Mouse (Mus musculus): Measurements from ENCODE around the gene Nlk. TPM values are rescaled to one million over a fixed set of nuclear protein-coding genes. Genes with fewer than 3 reads are reported as not detected.

The Nlk gene
- polyA plus RNA-seq, 1 experiment from 2014 or later: 30.0 TPM

DNA sequence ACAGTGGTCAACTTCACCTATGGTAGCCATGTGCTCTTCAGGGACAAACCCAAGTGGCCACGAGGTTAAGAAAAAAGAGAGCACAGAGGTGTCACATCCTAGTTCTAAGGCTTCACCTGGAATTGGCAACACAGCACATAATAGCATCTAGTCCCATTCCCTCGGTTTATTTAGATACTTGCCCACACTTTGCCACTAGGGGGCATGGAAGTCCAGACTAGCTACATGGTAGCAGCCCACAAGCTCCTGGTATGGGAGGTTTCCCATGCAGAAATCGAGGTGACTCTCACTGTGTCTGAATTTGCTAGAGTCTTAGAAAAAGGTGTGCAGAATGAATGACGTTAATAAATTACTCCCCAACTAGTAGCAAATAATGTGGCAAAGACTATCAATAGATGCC, 136.7 kb downstream of the Nlk start:
- 23% methylated on average over 4 of the region's 4 CpGs for WGBS

DNA sequence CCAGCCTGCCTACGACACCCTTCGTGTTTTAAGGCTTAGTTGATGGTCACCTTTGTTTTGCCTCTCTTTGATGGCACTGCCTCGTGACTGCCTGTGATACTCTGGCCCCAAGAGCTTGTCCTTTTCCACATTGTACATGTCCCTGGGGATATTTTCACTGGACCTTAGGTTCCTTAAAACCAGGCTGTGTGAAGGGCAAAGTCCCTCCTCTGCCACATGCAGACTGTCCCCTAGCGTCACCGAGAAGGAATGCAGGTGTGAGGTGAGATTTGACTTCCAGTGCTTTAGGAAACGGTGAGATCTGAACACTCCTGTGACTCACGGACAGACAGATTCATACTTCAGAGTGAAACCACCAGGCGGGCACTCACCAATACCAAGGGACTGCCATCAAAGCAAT, 139.9 kb downstream of the Nlk start:
- DNase-seq: no peak
- ATAC-seq (ENCODE audit: low FRiP score, low TSS enrichment): no peak
- no peak overlapping the region for H3K9ac ChIP-seq (replicated peaks; ENCODE audit: low read length)
- 65% methylated on average over 8 of the region's 8 CpGs for WGBS
- no peaks in the 10 kb centered on the region for H3K9me3 ChIP-seq (ENCODE audit: control insufficient read depth, low read length)
- no peak overlapping the region for H3K4me2 ChIP-seq (ENCODE audit: low read length)
- H3K27me3 ChIP-seq (ENCODE audit: control insufficient read depth, insufficient read depth, low read length): no peaks in the 10 kb centered on the region
- no peaks in the 10 kb centered on the region for H3K4me1 ChIP-seq (ENCODE audit: control insufficient read depth, insufficient read depth, low read length)
- H3K27ac ChIP-seq (replicated peaks; ENCODE audit: low read depth, low read length): no peak overlapping the region
- H3K4me3 ChIP-seq (replicated peaks; ENCODE audit: low read depth, low read length): no peak overlapping the region
- no peaks in the 10 kb centered on the region for H3K36me3 ChIP-seq (ENCODE audit: control insufficient read depth, insufficient read depth, low read length)

More for the DNA sequence above, 136.7 kb downstream of the Nlk start:
- H3K36me3 ChIP-seq (ENCODE audit: control insufficient read depth, insufficient read depth, low read length): peaks cover 1% of the 10 kb centered on the region; the same call in 1 of the 2 replicates
- H3K27me3 ChIP-seq (ENCODE audit: control insufficient read depth, insufficient read depth, low read length): no peaks in the 10 kb centered on the region
- DNase-seq (peak; percentile 94), ATAC-seq (ENCODE audit: low FRiP score, low TSS enrichment) (no peak)
- H3K27ac ChIP-seq (replicated peaks; ENCODE audit: low read depth, low read length): no peak overlapping the region
- no peaks in the 10 kb centered on the region for H3K9me3 ChIP-seq (ENCODE audit: control insufficient read depth, low read length)
- H3K4me1 ChIP-seq (ENCODE audit: control insufficient read depth, insufficient read depth, low read length): no peaks in the 10 kb centered on the region
- no peak overlapping the region for H3K4me2 ChIP-seq (ENCODE audit: low read length)
- H3K4me3 ChIP-seq (replicated peaks; ENCODE audit: low read depth, low read length): no peak overlapping the region
- no peak overlapping the region for H3K9ac ChIP-seq (replicated peaks; ENCODE audit: low read length)

DNA sequence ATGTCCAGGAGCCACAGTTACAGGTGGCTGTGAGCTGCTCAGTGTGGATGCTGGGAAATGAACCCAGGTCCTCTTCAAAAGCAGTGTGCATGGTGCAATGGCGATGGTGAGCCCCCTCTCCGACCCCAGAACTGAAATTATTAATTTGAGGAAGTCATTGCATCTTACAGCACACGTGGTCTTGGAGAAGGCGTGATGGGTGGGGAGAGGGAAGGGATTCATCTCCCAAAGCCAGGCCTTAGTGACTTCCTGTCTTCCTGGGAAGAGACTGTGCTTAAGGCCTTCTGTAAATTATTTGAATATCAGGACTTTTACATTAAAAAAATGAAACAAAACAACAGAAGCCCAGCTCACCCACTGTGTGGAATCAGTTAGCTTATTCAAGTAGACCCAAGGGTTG, 141.1 kb downstream of the Nlk start:
- ATAC-seq (ENCODE audit: low FRiP score, low TSS enrichment) (no peak), DNase-seq (no peak)
- no peak overlapping the region for H3K9ac ChIP-seq (replicated peaks; ENCODE audit: low read length)
- H3K4me2 ChIP-seq (ENCODE audit: low read length): no peak overlapping the region
- H3K27me3 ChIP-seq (ENCODE audit: control insufficient read depth, insufficient read depth, low read length): no peaks in the 10 kb centered on the region
- 85% methylated on average over 4 of the region's 4 CpGs for WGBS
- no peaks in the 10 kb centered on the region for H3K36me3 ChIP-seq (ENCODE audit: control insufficient read depth, insufficient read depth, low read length)
- no peaks in the 10 kb centered on the region for H3K9me3 ChIP-seq (ENCODE audit: control insufficient read depth, low read length)
- no peaks in the 10 kb centered on the region for H3K4me1 ChIP-seq (ENCODE audit: control insufficient read depth, insufficient read depth, low read length)
- H3K27ac ChIP-seq (replicated peaks; ENCODE audit: low read depth, low read length): no peak overlapping the region
- H3K4me3 ChIP-seq (replicated peaks; ENCODE audit: low read depth, low read length): no peak overlapping the region

DNA sequence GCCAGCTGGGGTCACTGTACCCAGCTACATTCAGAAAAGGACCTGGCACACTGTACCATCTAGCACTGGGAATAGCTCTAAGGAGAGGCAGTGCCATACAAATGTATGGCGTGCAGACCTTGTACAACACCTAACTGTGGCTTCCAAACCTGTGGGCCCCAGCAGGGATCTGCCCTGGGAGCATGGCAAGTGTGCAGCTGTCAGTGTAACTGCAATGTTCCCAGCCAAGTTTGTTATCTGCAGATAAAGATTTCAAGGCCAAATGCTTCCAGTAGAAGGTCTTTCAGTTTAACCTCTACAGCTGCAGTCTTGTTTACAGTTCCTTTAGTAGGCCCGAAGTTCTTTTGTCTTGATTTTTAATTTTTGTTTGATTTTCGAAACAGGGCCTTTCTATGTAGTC, 141.6 kb downstream of the Nlk start:
- no peaks in the 10 kb centered on the region for H3K36me3 ChIP-seq (ENCODE audit: control insufficient read depth, insufficient read depth, low read length)
- no peak overlapping the region for H3K4me2 ChIP-seq (ENCODE audit: low read length)
- no peak for DNase-seq
- no peak overlapping the region for H3K27ac ChIP-seq (replicated peaks; ENCODE audit: low read depth, low read length)
- H3K4me3 ChIP-seq (replicated peaks; ENCODE audit: low read depth, low read length): no peak overlapping the region
- ATAC-seq (ENCODE audit: low FRiP score, low TSS enrichment): no peak
- no peaks in the 10 kb centered on the region for H3K9me3 ChIP-seq (ENCODE audit: control insufficient read depth, low read length)
- no peaks in the 10 kb centered on the region for H3K4me1 ChIP-seq (ENCODE audit: control insufficient read depth, insufficient read depth, low read length)
- no peaks in the 10 kb centered on the region for H3K27me3 ChIP-seq (ENCODE audit: control insufficient read depth, insufficient read depth, low read length)
- H3K9ac ChIP-seq (replicated peaks; ENCODE audit: low read length): no peak overlapping the region
- WGBS: 80% methylated on average over 3 of the region's 3 CpGs

DNA sequence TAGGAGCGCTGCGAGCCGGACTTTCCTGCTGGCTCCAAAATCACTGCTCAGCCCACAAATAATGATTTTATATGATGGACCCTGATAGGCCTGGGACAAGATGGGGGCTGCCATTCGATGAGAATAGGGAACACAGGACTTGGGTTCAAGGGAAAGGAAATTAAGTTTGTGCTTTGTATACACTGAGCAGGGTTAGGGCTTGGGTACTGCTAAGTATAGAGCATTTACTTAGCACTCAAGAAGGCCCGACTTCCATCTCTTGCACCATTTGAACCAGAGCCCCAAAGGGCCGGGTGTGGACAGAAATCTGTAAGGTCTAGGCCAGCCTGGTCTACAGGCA, 146.1 kb downstream of the Nlk start:
- Histone ChIP-seq H3K4me2 (ENCODE audit: low read length) (peak overlapping the region; percentile 80), H3K9me3 (ENCODE audit: control insufficient read depth, low read length) (no peaks in the 10 kb centered on the region), H3K27ac (replicated peaks; ENCODE audit: low read depth, low read length) (peak overlapping the region; percentile 83), H3K27me3 (ENCODE audit: control insufficient read depth, insufficient read depth, low read length) (no peaks in the 10 kb centered on the region), H3K4me1 (ENCODE audit: control insufficient read depth, insufficient read depth, low read length) (peaks cover 11% of the 10 kb centered on the region), H3K4me3 (replicated peaks; ENCODE audit: low read depth, low read length) (peak overlapping the region; percentile 60), H3K9ac (replicated peaks; ENCODE audit: low read length) (peak overlapping the region; percentile 52), H3K36me3 (ENCODE audit: control insufficient read depth, insufficient read depth, low read length) (no peaks in the 10 kb centered on the region)
- ATAC-seq (ENCODE audit: low FRiP score, low TSS enrichment) (peak; percentile 43), DNase-seq (no peak)
- 34% methylated on average over 6 of the region's 6 CpGs for WGBS

DNA sequence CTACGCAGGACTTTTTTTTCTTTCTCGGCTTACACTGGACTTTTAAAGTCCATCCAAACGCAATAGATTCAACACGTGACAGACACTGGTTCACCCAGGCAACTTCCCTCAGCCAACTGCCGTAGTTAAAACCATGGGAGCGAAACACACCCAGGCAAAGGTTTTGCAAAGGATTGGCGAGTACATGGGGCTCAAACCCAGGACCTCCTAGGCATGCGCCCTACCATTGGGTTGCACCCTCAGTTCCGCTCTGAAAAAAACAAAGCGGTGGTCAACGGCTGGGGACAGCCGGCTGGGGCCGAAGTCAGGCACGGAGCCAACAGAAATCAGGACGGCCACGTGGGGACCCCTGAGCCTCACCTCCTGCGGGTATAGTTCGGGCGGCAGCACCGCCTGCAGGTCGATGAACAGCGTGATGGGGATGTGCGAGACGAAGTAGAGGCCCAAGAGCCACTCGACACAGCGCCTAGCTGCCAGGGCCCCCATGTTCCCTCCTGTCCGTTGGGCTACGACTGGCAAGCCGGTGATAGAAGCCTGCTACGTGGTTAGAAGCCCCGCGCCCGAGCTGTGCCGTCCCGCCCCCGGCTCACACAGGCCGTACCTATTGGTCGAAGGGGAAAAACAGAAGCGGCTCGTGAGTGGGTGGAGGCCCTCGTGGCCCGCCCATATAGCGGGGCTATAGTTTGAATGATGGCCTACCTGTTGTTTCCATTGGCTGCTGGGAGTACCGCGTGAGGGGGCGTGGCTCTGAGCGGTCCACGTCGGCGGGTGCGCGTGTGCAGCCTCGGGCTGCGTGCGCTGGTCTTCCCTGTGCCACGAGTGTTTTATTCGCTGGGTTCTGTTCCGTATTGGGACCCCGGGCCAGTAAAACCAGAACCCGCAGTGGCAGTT, 146.8 kb downstream of the Nlk start, which contains the start of gene Tmem97:
TSS of gene Tmem97 (minus strand) at position 610 of the 891 bp plus-strand sequence.
- Histone ChIP-seq H3K9ac (replicated peaks; ENCODE audit: low read length) (peak within 1 kb of the TSS; percentile 60), H3K4me2 (ENCODE audit: low read length) (peak within 1 kb of the TSS; percentile 80), H3K36me3 (ENCODE audit: control insufficient read depth, insufficient read depth, low read length) (peaks cover 3% of the 10 kb centered on the region), H3K27ac (replicated peaks; ENCODE audit: low read depth, low read length) (peak within 1 kb of the TSS; percentile 83), H3K9me3 (ENCODE audit: control insufficient read depth, low read length) (no peaks in the 10 kb centered on the region), H3K4me1 (ENCODE audit: control insufficient read depth, insufficient read depth, low read length) (peaks cover 11% of the 10 kb centered on the region), H3K27me3 (ENCODE audit: control insufficient read depth, insufficient read depth, low read length) (no peaks in the 10 kb centered on the region), H3K4me3 (replicated peaks; ENCODE audit: low read depth, low read length) (peak within 1 kb of the TSS; percentile 60)
- DNase-seq: peak; percentile 97
- peak; percentile 100 for ATAC-seq (ENCODE audit: low FRiP score, low TSS enrichment)
- WGBS: under 1% methylated on average over 60 of the region's 60 CpGs

DNA sequence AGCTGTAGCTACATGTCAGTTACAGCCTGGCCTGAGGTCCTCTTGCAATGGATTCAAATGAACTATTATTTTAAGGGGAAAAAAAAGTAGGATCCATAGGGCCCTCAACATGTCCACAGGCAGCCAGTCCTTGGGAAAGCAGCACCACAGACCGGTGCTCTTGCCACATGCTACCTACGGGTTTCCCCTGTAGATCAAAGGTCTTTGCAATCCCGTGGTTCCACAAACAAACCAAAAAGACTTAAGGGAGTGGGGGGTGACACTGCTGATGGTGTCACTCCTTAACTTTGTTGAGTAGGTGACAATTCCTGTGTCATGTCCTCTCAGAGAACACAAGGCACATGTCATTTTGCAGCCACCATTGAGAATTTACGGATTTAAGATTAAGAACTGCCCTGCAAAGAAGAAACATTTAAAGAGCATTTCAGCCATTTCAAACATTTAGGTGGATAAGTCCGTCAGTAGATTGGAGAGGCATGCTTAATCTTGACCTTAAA, 147.6 kb downstream of the Nlk start:
- DNase-seq (no peak), ATAC-seq (ENCODE audit: low FRiP score, low TSS enrichment) (no peak)
- Histone ChIP-seq H3K4me1 (ENCODE audit: control insufficient read depth, insufficient read depth, low read length) (peaks cover 11% of the 10 kb centered on the region), H3K9ac (replicated peaks; ENCODE audit: low read length) (no peak overlapping the region; the same call in 1 of the 2 replicates), H3K4me3 (replicated peaks; ENCODE audit: low read depth, low read length) (peak overlapping the region; percentile 60), H3K9me3 (ENCODE audit: control insufficient read depth, low read length) (no peaks in the 10 kb centered on the region), H3K27me3 (ENCODE audit: control insufficient read depth, insufficient read depth, low read length) (no peaks in the 10 kb centered on the region), H3K27ac (replicated peaks; ENCODE audit: low read depth, low read length) (no peak overlapping the region), H3K4me2 (ENCODE audit: low read length) (peak overlapping the region; percentile 80), H3K36me3 (ENCODE audit: control insufficient read depth, insufficient read depth, low read length) (peaks cover 10% of the 10 kb centered on the region)
- WGBS: 12% methylated on average over 5 of the region's 5 CpGs

DNA sequence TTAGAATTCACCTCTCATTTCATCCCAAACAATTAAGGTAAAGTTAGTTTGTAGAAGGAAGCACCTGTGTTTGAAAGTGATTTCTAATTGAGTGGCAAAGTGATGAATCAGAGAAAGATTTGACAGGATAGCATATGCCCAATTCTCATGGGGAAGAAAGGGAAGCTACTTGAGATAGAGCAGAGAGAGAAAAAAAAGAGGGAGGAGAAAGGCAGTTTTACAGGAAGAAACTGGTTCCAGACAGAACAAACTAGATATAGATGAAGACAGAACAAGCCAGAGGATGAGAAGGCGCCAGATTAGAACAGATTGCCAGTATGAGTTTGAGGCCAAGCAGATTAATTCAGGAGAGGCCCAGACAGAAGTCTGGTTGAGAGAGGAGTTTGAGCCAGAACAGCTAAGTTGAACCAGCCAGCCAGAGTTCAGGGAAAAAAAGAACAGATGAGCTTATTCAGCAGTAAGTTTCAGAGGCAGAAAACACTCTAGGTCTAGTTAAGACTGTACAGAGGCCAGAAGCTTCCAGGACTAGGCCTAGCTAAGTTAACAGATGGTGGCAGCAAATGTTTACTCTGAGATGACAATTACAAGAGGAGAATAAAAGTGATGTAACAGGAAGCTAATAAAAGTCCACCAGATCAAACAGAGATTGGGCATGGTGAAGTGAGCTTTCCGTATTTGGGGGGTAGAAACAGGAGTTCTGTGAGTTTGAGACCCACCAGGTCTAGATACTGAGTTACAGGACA, 149.3 kb downstream of the Nlk start:
- no peak overlapping the region for H3K27ac ChIP-seq (replicated peaks; ENCODE audit: low read depth, low read length)
- H3K9me3 ChIP-seq (ENCODE audit: control insufficient read depth, low read length): no peaks in the 10 kb centered on the region
- no peak overlapping the region for H3K4me2 ChIP-seq (ENCODE audit: low read length)
- DNase-seq: no peak
- no peak for ATAC-seq (ENCODE audit: low FRiP score, low TSS enrichment)
- H3K4me1 ChIP-seq (ENCODE audit: control insufficient read depth, insufficient read depth, low read length): peaks cover 11% of the 10 kb centered on the region
- peaks cover 22% of the 10 kb centered on the region for H3K36me3 ChIP-seq (ENCODE audit: control insufficient read depth, insufficient read depth, low read length)
- WGBS: 97% methylated on average over 2 of the region's 2 CpGs
- no peaks in the 10 kb centered on the region for H3K27me3 ChIP-seq (ENCODE audit: control insufficient read depth, insufficient read depth, low read length)
- no peak overlapping the region for H3K9ac ChIP-seq (replicated peaks; ENCODE audit: low read length)
- H3K4me3 ChIP-seq (replicated peaks; ENCODE audit: low read depth, low read length): no peak overlapping the region

All from midbrain, embryonic 14.5 days (tissue).